Mouse (Mus musculus): ENCODE results near the gene Ppp2r3a.
A peak's percentile ranks its signal among the peaks of the same experiment; 100 is the strongest.

Gene Ppp2r3a

GRCm38 (mm10) chr9:101251644-101252337 is at the start of gene Ppp2r3a:
TSS of gene Ppp2r3a (minus strand) at chr9:101251795.
- peak; percentile 96 to 98 for DNase-seq (ENCODE audit: low spot score in 2 of 2)

GRCm38 (mm10) chr9:101300441-101300935 is 48.9 kb upstream of the Ppp2r3a start:
- DNase-seq (ENCODE audit: low spot score in 2 of 2), result no peak

GRCm38 (mm10) chr9:101291676-101292660 is 40.4 kb upstream of the Ppp2r3a start:
- DNase-seq (ENCODE audit: low spot score in 2 of 2), result no peak

GRCm38 (mm10) chr9:101290876-101291275 is 39.3 kb upstream of the Ppp2r3a start:
- no peak for DNase-seq (ENCODE audit: low spot score in 2 of 2)

- no peak for DNase-seq (ENCODE audit: low spot score in 2 of 2)
These were observed 38.2 kb upstream of the Ppp2r3a start for GRCm38 (mm10) chr9:101289750-101290149.

- DNase-seq (ENCODE audit: low spot score in 2 of 2), result no peak
These were observed 37.5 kb upstream of the Ppp2r3a start for GRCm38 (mm10) chr9:101288901-101289647.

GRCm38 (mm10) chr9:101286766-101287165 is 35.2 kb upstream of the Ppp2r3a start:
- DNase-seq (ENCODE audit: low spot score in 2 of 2), result no peak

- DNase-seq (ENCODE audit: low spot score in 2 of 2), result no peak
These were observed 32.5 kb upstream of the Ppp2r3a start for GRCm38 (mm10) chr9:101284049-101284448.

GRCm38 (mm10) chr9:101282651-101283050 is 31.1 kb upstream of the Ppp2r3a start:
- no peak for DNase-seq (ENCODE audit: low spot score in 2 of 2)

- DNase-seq (ENCODE audit: low spot score in 2 of 2), result no peak
These were observed 30.3 kb upstream of the Ppp2r3a start for GRCm38 (mm10) chr9:101281906-101282305.

GRCm38 (mm10) chr9:101281326-101281725 is 29.7 kb upstream of the Ppp2r3a start:
- DNase-seq (ENCODE audit: low spot score in 2 of 2), result no peak

- no peak for DNase-seq (ENCODE audit: low spot score in 2 of 2)
These were observed 29.3 kb upstream of the Ppp2r3a start for GRCm38 (mm10) chr9:101280867-101281266.

GRCm38 (mm10) chr9:101280211-101280610 is 28.6 kb upstream of the Ppp2r3a start:
- no peak for DNase-seq (ENCODE audit: low spot score in 2 of 2)

GRCm38 (mm10) chr9:101272715-101273114 is 21.1 kb upstream of the Ppp2r3a start:
- no peak for DNase-seq (ENCODE audit: low spot score in 2 of 2)

GRCm38 (mm10) chr9:101270020-101270419 is 18.4 kb upstream of the Ppp2r3a start:
- no peak for DNase-seq (ENCODE audit: low spot score in 2 of 2)

- no peak for DNase-seq (ENCODE audit: low spot score in 2 of 2)
These were observed 14.4 kb upstream of the Ppp2r3a start for GRCm38 (mm10) chr9:101266043-101266442.

GRCm38 (mm10) chr9:101265546-101265945 is 14.0 kb upstream of the Ppp2r3a start:
- no peak for DNase-seq (ENCODE audit: low spot score in 2 of 2)

GRCm38 (mm10) chr9:101262815-101263214 is 11.2 kb upstream of the Ppp2r3a start:
- DNase-seq (ENCODE audit: low spot score in 2 of 2), result no peak

GRCm38 (mm10) chr9:101261989-101262571 is 10.5 kb upstream of the Ppp2r3a start:
- DNase-seq (ENCODE audit: low spot score in 2 of 2), result no peak

GRCm38 (mm10) chr9:101261443-101261842 is 9.8 kb upstream of the Ppp2r3a start:
- no peak for DNase-seq (ENCODE audit: low spot score in 2 of 2)

- no peak for DNase-seq (ENCODE audit: low spot score in 2 of 2)
These were observed 1.5 kb upstream of the Ppp2r3a start for GRCm38 (mm10) chr9:101253136-101253535.
